Mouse (Mus musculus) liver, adult 2 months (tissue): ENCODE measurements around the gene Casc3. TPM values are rescaled to one million over a fixed set of nuclear protein-coding genes. Genes with fewer than 3 reads are reported as not detected.

Experiments used
- DNase-seq: peaks from one replicate; pipeline ENCODE4 v3.0.0-alpha.2; 2011; ENCODE audit warnings: low read depth, low spot score; ENCODE audit errors: extremely low read depth
- H3K27ac ChIP-seq: fragments of 200-500 bp; replicated peaks from 2 replicates; pipeline ENCODE4 v1.5.1; 2012; ENCODE audit warnings: low read depth, mild to moderate bottlenecking, control low read depth, inconsistent platforms, low read length; ENCODE audit not compliant: insufficient read depth
- H3K27me3 ChIP-seq: fragments of 200-500 bp; 2 replicates; pipeline ENCODE4 v1.6.1; 2012; ENCODE audit warnings: mild to moderate bottlenecking, moderate library complexity, low read length, inconsistent platforms; ENCODE audit not compliant: control insufficient read depth, insufficient read depth
- H3K36me3 ChIP-seq: fragments of 200-500 bp; 2 replicates; pipeline ENCODE4 v1.6.1; 2012; ENCODE audit warnings: low read length, inconsistent platforms; ENCODE audit not compliant: control insufficient read depth, insufficient read depth
- H3K4me1 ChIP-seq: fragments of 200-500 bp; 2 replicates; pipeline ENCODE4 v1.6.1; 2011; ENCODE audit warnings: low read length; ENCODE audit not compliant: control insufficient read depth, insufficient read depth
- H3K4me3 ChIP-seq: fragments of 200-500 bp; 2 replicates; pipeline ENCODE4 v1.5.1; 2011; ENCODE audit warnings: low read depth, mild to moderate bottlenecking, control low read depth, low read length, moderate library complexity; ENCODE audit not compliant: insufficient read depth
- H3K79me2 ChIP-seq: fragments of 200-500 bp; 2 replicates; pipeline ENCODE4 v1.6.1; 2012; ENCODE audit warnings: inconsistent platforms, mild to moderate bottlenecking, low read length, moderate library complexity; ENCODE audit not compliant: control insufficient read depth, insufficient read depth
- H3K9ac ChIP-seq: fragments of 200-500 bp; 2 replicates; pipeline ENCODE4 v1.6.1; 2012; ENCODE audit warnings: low read depth, mild to moderate bottlenecking, control low read depth, inconsistent platforms, low read length
- CTCF ChIP-seq: fragments of 200-500 bp; IDR thresholded peaks from 2 replicates; pipeline ENCODE4 v1.5.1; 2011; ENCODE audit warnings: low read depth, low read length, control low read depth
- POLR2A ChIP-seq: fragments of 200-500 bp; IDR thresholded peaks from 2 replicates; pipeline ENCODE4 v1.6.1; 2011; ENCODE audit warnings: low read length, control low read depth; ENCODE audit not compliant: insufficient read depth; ENCODE audit errors: extremely low read depth
- WGBS: fragments of 180-500 bp; shearing (Covaris S2); methylation state at CpG from one replicate; pipeline ENCODE4 v1.1.7; 2018; 5-methylcytosine and 5-hydroxymethylcytosine counted together
- polyA plus RNA-seq: library from polyadenylated mRNA; depleted of rRNA; stranded (reverse); fragments of >200 nt; gene quantifications from 2 replicates; pipeline ENCODE4 v1.2.3, GENCODE M21; 2012
- total RNA-seq: library from RNA; depleted of rRNA; stranded (reverse); fragments of >200 nt; gene quantifications from 2 replicates; pipeline ENCODE4 v1.2.3, GENCODE M21; 2014

The Casc3 gene
- total and polyA plus RNA-seq, 2 experiments, result 3.6 to 12.5 TPM

DNA sequence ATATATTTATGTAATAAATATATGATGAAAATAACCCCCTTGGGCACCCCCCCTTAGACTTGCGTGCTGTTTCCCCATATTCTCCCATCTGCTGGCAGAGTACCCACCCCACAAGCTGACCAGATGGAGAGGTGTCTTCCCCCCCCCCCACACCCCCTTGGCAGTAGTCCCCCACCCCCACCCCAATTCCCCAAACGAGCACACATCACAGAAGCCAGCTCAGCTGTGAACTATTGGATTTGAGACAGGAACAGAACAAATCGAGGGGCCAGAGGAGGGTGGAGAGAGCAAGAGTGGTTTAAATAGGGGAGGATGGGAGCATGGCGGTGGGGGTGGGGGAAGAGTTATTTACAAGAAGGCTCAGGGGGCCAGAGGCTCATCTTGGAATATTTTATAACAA is 37.0 kb upstream of the Casc3 start:
- no peak overlapping the region for H3K4me3 ChIP-seq
- H3K27ac ChIP-seq, result no peak overlapping the region
- 42% methylated on average over 4 of the region's 4 CpGs for WGBS
- H3K79me2 ChIP-seq, result no peaks in the 10 kb centered on the region
- TF ChIP-seq POLR2A (no peak), CTCF (no peak)
- H3K4me1 ChIP-seq, result peaks cover 9% of the 10 kb centered on the region
- peaks cover 46% of the 10 kb centered on the region for H3K36me3 ChIP-seq
- H3K9ac ChIP-seq, result no peak overlapping the region
- peak; percentile 26 for DNase-seq
- no peaks in the 10 kb centered on the region for H3K27me3 ChIP-seq

DNA sequence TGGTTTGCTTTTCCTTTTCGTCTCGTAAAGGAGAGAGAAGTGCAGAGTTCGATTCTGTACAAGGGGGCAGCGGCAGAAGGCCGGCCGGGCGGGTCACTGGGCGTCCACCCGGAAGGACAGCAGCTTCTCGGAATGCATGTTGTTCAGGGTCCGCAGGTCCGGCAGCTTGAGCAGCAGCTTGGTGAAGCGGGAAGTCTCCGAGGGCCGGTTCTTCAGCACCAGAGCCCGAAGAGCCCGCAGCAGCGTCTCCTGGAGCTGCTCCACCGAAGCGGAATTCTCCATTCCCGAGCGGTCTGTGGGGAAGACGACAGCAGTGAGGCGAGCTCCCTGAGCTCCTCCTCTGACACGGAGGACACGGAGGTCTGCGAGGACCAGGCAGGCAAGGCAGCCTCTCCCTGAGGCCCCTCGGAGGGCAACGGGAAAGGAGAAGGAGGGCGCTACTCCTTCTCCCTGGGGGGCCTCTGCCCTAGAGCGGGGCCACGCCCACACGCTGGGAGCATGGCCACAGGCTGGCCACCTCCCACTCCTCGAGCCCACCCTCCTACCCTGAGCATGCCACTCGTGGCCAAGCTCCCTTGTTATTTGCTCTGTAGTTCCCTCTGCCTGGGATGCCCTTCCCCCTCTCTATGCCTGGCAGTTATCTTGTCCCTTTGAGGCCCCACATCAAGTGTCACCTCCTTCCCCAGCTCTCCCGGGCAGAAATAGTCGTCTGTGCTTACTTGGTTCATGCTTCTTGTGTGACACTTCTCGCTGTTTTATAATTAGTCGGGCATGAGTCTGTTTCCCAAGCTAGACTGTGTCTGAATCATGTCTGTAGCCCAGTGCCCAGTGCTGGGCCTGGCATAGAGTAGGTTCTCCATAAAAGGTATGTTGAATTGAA is 36.3 kb upstream of the Casc3 start:
- H3K9ac ChIP-seq, result no peak overlapping the region
- no peaks in the 10 kb centered on the region for H3K27me3 ChIP-seq
- no peak overlapping the region for H3K4me3 ChIP-seq
- TF ChIP-seq POLR2A, result no peak
- TF ChIP-seq CTCF, result no peak
- peak; percentile 31 for DNase-seq
- 74% methylated on average over 39 of the region's 39 CpGs for WGBS
- peaks cover 9% of the 10 kb centered on the region for H3K4me1 ChIP-seq
- H3K36me3 ChIP-seq, result peaks cover 49% of the 10 kb centered on the region
- H3K27ac ChIP-seq, result no peak overlapping the region
- no peaks in the 10 kb centered on the region for H3K79me2 ChIP-seq

DNA sequence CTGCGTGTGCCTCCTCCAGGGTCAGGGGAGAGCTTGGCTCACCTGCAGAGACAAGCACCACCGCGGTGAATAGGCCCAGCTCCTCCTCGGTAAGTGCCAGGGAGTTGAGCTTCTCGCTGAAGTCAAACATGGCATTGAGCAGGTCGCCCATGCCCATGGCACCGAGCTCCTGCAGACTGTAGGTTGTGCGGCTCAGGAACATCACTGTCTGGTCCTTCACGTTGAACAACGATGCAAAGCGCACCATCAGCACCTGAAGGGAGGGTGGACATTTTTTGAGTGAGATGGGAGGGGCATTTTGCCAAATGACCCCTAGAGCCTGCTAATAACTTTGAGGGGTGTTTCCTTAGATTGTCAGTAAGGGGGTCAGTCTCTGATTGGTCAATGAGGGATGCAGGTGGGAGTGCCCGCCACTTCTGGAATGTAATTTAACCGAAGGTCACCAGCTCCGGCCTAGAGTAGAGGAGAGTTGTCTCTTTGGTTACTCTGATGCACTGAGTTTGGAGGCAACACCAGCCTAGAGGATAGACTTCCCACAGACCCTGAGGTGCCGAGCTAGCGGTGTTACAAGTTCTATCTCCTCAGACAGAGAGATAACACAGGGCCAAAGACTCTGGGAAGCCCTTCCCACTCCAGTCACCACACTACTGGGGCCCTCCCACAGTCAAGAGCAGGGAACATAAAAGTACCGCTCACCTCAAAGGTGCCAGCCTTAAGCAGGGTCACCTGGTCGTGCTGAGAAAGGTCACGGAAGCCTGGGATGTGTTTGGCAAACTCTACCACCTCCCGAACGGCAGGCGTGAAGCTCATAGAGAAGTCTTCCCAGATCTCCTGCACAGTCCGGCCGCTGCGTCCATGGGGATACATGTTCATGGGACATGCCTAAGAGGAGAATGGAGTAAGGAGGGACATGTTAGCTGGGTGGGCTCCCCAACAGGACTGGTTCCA is 35.4 kb upstream of the Casc3 start:
- TF ChIP-seq POLR2A (no peak), CTCF (no peak)
- no peak for DNase-seq
- H3K9ac ChIP-seq, result no peak overlapping the region
- H3K36me3 ChIP-seq, result peaks cover 49% of the 10 kb centered on the region
- H3K4me3 ChIP-seq, result no peak overlapping the region
- 84% methylated on average over 25 of the region's 25 CpGs for WGBS
- no peaks in the 10 kb centered on the region for H3K27me3 ChIP-seq
- H3K79me2 ChIP-seq, result no peaks in the 10 kb centered on the region
- H3K4me1 ChIP-seq, result peaks cover 9% of the 10 kb centered on the region
- H3K27ac ChIP-seq, result no peak overlapping the region

DNA sequence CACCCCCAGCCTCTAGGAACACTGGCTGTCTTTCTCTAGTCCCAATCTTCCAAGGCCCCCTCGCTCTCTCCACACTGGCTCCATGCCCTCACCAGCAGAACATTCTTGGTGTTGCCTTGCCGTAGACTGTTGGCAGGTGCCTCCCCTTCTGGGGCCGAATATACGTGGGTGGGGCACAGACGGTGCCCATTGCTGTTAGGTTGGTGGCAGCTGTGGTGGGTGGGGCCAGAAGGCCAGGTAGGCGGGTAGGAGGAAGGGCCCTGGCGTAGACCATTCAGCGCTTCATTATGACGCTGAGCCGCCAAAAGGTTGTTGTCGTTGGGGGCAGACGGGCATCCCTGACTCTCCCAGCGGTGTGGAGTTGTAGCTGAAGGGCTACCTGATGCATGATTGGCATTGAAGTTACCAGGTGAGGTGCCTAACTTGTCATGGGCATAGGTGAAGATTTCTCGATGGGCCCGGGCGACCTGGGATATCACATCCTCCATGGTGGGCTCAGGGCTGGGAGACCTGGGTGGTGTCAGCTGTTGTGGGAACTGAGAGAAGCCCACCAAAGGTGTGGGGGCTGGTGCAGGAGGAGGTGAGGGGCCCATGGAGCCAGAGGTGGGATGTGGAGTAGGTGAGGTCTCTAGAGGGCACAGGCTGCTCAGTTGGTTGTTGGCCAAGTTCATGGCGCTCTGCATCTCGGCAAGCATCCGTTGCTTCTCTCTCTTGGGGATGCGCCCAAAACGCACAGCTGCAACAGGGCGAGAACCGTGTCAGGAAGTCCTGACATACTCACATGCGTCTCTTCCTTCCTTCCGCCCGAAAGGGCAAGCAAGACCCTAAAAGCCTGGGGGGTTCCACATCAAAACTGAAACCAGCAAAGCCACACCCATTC is 34.4 kb upstream of the Casc3 start:
- 0 out of 2 replicates have a peak, but pooled peaks cover 3% of the 10 kb centered on the region for H3K79me2 ChIP-seq
- peaks cover 9% of the 10 kb centered on the region for H3K4me1 ChIP-seq
- no peak overlapping the region for H3K27ac ChIP-seq
- DNase-seq, result no peak
- no peak for TF ChIP-seq CTCF
- peaks cover 49% of the 10 kb centered on the region for H3K36me3 ChIP-seq
- H3K27me3 ChIP-seq, result no peaks in the 10 kb centered on the region
- H3K4me3 ChIP-seq, result no peak overlapping the region
- WGBS, result 79% methylated on average over 26 of the region's 26 CpGs
- no peak overlapping the region for H3K9ac ChIP-seq

DNA sequence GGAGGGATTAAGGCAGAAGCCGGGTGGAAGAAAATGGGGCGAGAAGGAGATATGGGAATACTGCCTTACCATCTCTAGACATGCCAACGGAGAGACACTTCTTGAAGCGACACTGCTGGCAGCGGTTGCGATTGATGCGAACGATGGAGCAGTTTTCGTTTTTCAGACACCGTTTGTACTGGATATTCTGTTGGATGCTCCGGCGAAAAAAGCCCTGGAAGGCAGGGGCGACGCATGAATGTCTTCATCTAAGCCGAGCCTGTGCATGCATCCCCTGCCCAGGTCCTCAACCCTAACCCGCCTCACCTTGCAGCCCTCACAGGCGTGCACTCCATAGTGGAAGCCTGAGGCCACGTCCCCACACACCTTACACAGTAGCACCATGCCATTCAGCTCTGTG is 33.6 kb upstream of the Casc3 start:
- 95% methylated on average over 18 of the region's 18 CpGs for WGBS
- Histone ChIP-seq H3K36me3 (peaks cover 49% of the 10 kb centered on the region), H3K27ac (no peak overlapping the region)

More for the DNA sequence above, 33.6 kb upstream of the Casc3 start:
- Histone ChIP-seq H3K9ac (no peak overlapping the region), H3K79me2 (0 out of 2 replicates have a peak, but pooled peaks cover 3% of the 10 kb centered on the region), H3K4me3 (no peak overlapping the region), H3K27me3 (no peaks in the 10 kb centered on the region), H3K4me1 (peaks cover 15% of the 10 kb centered on the region)
- no peak for DNase-seq
- TF ChIP-seq POLR2A (no peak), CTCF (no peak)
